Mouse (Mus musculus) hindbrain, embryonic 12.5 days (tissue): ENCODE measurements at regions not wholly inside any gene's neighbourhood (a gene's known extent, or its start where the extent isn't known, plus 50 kb on each side); places are given as distances from the start of the nearest gene placed in this dataset.

Experiments
- ATAC-seq: fragments of 200-750 bp; cut with Nextera tagmentation; 2 replicates; pipeline ENCODE4 v1.8.0; 2017; ENCODE audit warnings: moderate TSS enrichment; ENCODE audit not compliant: low FRiP score
- H3K27ac ChIP-seq: fragments of 300-500 bp; sonication (generic); 2 replicates; pipeline ENCODE4 v1.5.1; 2016; ENCODE audit warnings: mild to moderate bottlenecking
- H3K27me3 ChIP-seq: fragments of 300-500 bp; sonication (generic); 2 replicates; pipeline ENCODE4 v1.6.1; 2016; ENCODE audit warnings: mild to moderate bottlenecking
- H3K36me3 ChIP-seq: fragments of 300-500 bp; sonication (generic); 2 replicates; pipeline ENCODE4 v1.6.1; 2016; ENCODE audit warnings: mild to moderate bottlenecking
- H3K4me1 ChIP-seq: fragments of 300-500 bp; sonication (generic); 2 replicates; pipeline ENCODE4 v1.6.1; 2016
- H3K4me2 ChIP-seq: fragments of 300-500 bp; sonication (generic); replicated peaks from 2 replicates; pipeline ENCODE4 v1.6.1; 2016; ENCODE audit warnings: mild to moderate bottlenecking
- H3K4me3 ChIP-seq: fragments of 300-500 bp; sonication (generic); 2 replicates; pipeline ENCODE4 v1.5.1; 2016; ENCODE audit warnings: mild to moderate bottlenecking
- H3K9ac ChIP-seq: fragments of 300-500 bp; sonication (generic); 2 replicates; pipeline ENCODE4 v1.6.1; 2016; ENCODE audit warnings: mild to moderate bottlenecking, moderate library complexity
- H3K9me3 ChIP-seq: fragments of 300-500 bp; sonication (generic); replicated peaks from 2 replicates; pipeline ENCODE4 v1.6.1; 2016; ENCODE audit warnings: mild to moderate bottlenecking
- WGBS: fragments of 180-500 bp; shearing (Covaris S2); methylation state at CpG from one replicate; pipeline ENCODE4 v1.1.7; 2016; 5-methylcytosine and 5-hydroxymethylcytosine counted together

DNA sequence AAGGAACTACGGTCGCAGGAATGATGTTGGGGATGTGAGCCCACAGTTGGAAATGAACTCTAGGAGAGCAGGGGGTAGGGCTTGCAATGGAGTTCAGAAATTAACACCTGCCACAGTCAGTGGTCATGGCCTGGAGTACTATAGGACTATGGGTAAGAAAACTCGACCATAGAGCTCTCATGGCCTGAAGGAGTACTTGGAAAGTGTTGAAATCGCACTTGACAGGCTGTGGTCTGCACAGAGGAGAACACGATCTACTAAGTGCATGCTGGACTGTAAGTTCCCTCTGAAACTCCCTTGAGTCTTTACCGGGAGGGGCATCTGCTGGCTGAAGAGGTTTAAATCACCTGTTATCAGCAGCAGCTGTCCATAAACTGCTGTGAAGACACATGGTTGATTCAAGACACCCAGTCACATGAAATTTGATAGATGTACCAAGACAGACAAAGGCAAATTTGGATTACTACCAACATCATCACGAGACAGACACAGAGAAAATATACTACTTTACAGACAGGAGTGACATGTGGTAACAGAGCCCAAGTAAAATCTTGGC is 430.6 kb downstream of the Irx1 start:
- H3K27ac ChIP-seq: no peak overlapping the region
- H3K9ac ChIP-seq: no peak overlapping the region
- peaks cover 8% of the 10 kb centered on the region for H3K4me1 ChIP-seq
- no peak for ATAC-seq
- 85% methylated on average over 7 of the region's 7 CpGs for WGBS
- H3K9me3 ChIP-seq: no peaks in the 10 kb centered on the region
- peaks cover 12% of the 10 kb centered on the region; the same call in 1 of the 2 replicates for H3K27me3 ChIP-seq
- no peak overlapping the region for H3K4me2 ChIP-seq
- H3K4me3 ChIP-seq: no peak overlapping the region
- no peaks in the 10 kb centered on the region for H3K36me3 ChIP-seq

DNA sequence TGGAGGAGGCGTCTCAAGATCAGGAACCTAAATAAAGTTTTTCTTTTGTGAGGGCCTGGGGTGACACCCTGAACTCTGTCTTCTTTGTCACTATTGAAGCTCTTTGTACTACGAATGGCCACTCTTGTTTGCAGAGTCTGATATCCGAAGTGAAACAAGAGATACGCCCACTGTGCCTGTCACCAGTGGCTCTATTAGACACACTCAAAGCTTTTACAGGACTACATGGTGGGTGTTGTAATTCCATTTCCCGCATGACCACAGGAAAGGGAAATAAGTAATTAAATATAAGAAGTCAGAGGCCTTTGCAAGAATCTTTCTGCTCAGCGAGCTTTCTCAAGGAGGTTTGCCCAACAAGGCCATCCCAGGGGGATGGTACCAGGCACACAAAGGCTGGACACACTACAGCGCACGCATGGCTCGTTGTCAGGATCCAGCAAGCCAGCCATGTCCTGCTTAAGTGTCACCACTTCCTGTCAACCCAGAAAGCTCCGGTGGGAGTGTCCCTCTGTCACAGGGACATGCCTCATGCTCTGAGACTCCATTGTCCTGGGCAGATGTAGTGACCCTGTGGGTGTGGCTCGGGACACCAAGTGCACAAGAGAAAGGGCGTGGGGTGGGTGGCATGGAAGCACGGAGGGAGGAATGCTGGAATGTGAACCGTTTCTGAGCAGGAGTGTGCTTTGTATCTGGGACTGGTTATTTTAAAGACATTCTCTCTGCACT is 434.0 kb downstream of the Irx1 start:
- Histone ChIP-seq H3K9me3 (no peaks in the 10 kb centered on the region), H3K4me2 (peak overlapping the region; percentile 19; the same call in 1 of the 2 replicates), H3K4me1 (peaks cover 8% of the 10 kb centered on the region), H3K36me3 (no peaks in the 10 kb centered on the region), H3K4me3 (no peak overlapping the region), H3K27me3 (peaks cover 14% of the 10 kb centered on the region; the same call in 1 of the 2 replicates), H3K9ac (no peak overlapping the region), H3K27ac (no peak overlapping the region)
- ATAC-seq: peak; percentile 54
- WGBS: 31% methylated on average over 14 of the region's 14 CpGs

- no peaks in the 10 kb centered on the region; the same call in 1 of the 2 replicates for H3K4me1 ChIP-seq
- no peak overlapping the region for H3K4me3 ChIP-seq
- no peak for ATAC-seq
- no peak overlapping the region for H3K27ac ChIP-seq
- H3K27me3 ChIP-seq: no peaks in the 10 kb centered on the region
- no peak overlapping the region for H3K4me2 ChIP-seq
- WGBS: 97% methylated on average over 1 of the region's 1 CpGs
- no peaks in the 10 kb centered on the region for H3K36me3 ChIP-seq
- no peaks in the 10 kb centered on the region for H3K9me3 ChIP-seq
- no peak overlapping the region for H3K9ac ChIP-seq
These were observed 445.7 kb downstream of the Irx1 start for GRCm38 (mm10) chr13:71517776-71518175.

DNA sequence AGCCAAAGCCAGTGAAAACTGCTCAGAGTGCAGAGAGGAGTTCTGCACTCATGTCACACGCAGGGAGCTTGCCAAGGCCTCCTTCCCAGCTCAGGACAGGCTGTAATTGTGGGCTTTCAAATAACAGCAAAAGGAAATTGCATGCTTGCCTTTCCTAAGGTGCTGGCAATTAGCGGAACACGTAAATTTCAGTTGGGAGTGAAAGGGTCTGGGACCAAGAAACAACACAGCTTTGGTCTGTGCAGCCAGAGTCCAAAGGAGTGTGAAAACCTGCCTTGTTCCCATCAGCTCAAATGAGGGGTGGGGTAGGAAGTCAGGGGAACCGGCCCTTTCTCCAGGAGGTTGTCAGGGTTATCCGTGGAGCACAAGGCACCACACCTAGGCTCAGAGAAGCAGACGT is 450.3 kb downstream of the Irx1 start:
- Histone ChIP-seq H3K27ac (no peak overlapping the region), H3K4me1 (no peaks in the 10 kb centered on the region; the same call in none of the 2 replicates), H3K9me3 (no peaks in the 10 kb centered on the region), H3K4me3 (no peak overlapping the region), H3K36me3 (no peaks in the 10 kb centered on the region), H3K27me3 (peaks cover 6% of the 10 kb centered on the region; the same call in 1 of the 2 replicates), H3K9ac (no peak overlapping the region), H3K4me2 (no peak overlapping the region)
- WGBS: 50% methylated on average over 6 of the region's 6 CpGs
- no peak for ATAC-seq

DNA sequence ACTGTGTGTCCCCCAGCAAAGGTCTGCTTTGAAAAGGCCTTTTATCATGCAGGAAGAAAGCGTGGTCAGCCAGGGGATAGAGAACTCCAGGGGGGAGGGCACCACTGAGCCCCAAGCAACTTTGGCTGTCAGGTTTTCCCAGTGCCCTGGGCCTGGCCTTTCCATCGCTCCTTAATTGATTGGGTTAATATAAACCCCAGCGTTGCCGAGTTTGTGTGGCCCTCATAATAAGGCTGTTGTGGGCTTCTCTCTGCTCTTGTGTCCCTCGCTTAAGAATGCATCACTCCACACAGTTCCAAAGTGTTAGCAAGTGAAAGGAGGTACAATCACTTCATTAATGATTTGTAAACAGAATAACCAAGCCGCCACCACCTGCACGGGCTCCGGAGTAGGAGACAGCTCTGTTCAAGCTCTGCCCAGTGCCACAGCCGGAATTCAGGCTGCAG is 455.5 kb downstream of the Irx1 start:
- Histone ChIP-seq H3K27ac (peak overlapping the region; percentile 68), H3K36me3 (no peaks in the 10 kb centered on the region), H3K4me1 (peaks cover 15% of the 10 kb centered on the region), H3K9me3 (no peaks in the 10 kb centered on the region), H3K4me3 (no peak overlapping the region), H3K9ac (no peak overlapping the region), H3K4me2 (peak overlapping the region; percentile 45; the same call in 1 of the 2 replicates), H3K27me3 (peaks cover 6% of the 10 kb centered on the region; the same call in 1 of the 2 replicates)
- WGBS: 8% methylated on average over 9 of the region's 9 CpGs
- ATAC-seq: peak; percentile 87

- Histone ChIP-seq H3K4me1 (peaks cover 15% of the 10 kb centered on the region), H3K4me2 (peak overlapping the region; percentile 45), H3K27me3 (peaks cover 6% of the 10 kb centered on the region; the same call in 1 of the 2 replicates), H3K4me3 (no peak overlapping the region), H3K36me3 (no peaks in the 10 kb centered on the region), H3K9me3 (no peaks in the 10 kb centered on the region), H3K9ac (no peak overlapping the region), H3K27ac (peak overlapping the region; percentile 68)
- WGBS: 7% methylated on average over 10 of the region's 10 CpGs
- peak; percentile 94 for ATAC-seq
These were observed 456.0 kb downstream of the Irx1 start for GRCm38 (mm10) chr13:71507421-71507931.

DNA sequence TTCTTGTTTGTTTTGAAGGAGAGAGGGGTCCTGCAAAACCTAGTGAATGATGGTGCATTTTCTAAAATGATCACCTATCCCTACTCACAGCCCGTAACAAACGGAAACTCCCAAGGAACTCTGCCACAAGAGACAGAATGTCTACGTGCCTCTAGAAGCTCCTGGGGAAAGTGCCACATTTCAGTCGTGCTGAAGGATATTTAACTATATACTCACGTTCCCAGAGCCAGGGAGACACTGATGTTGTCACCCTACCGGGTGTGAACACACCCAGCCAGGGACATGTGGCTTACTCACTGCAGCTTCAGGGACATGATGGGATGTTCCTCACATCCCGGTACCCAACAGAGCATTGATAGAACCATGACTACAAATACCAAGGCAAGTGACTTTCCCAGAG is 456.7 kb downstream of the Irx1 start:
- no peaks in the 10 kb centered on the region for H3K9me3 ChIP-seq
- peaks cover 6% of the 10 kb centered on the region; the same call in 1 of the 2 replicates for H3K27me3 ChIP-seq
- H3K27ac ChIP-seq: 0 out of 2 replicates have a peak overlapping the region, but pooled peaks have one; percentile 68
- H3K36me3 ChIP-seq: no peaks in the 10 kb centered on the region
- peak overlapping the region; percentile 45; the same call in 1 of the 2 replicates for H3K4me2 ChIP-seq
- peaks cover 15% of the 10 kb centered on the region for H3K4me1 ChIP-seq
- no peak overlapping the region for H3K4me3 ChIP-seq
- ATAC-seq: no peak
- H3K9ac ChIP-seq: no peak overlapping the region
- 26% methylated on average over 7 of the region's 7 CpGs for WGBS

GRCm38 (mm10) chr13:71489773-71490172 is 473.8 kb downstream of the Irx1 start:
- Histone ChIP-seq H3K36me3 (no peaks in the 10 kb centered on the region), H3K27ac (no peak overlapping the region), H3K27me3 (no peaks in the 10 kb centered on the region), H3K4me3 (no peak overlapping the region), H3K4me1 (no peaks in the 10 kb centered on the region), H3K4me2 (no peak overlapping the region), H3K9me3 (no peaks in the 10 kb centered on the region), H3K9ac (no peak overlapping the region)
- no peak for ATAC-seq
- WGBS: 73% methylated on average over 6 of the region's 6 CpGs

- no peaks in the 10 kb centered on the region for H3K4me1 ChIP-seq
- H3K36me3 ChIP-seq: no peaks in the 10 kb centered on the region
- ATAC-seq: no peak
- H3K9me3 ChIP-seq: no peaks in the 10 kb centered on the region
- no peak overlapping the region for H3K4me3 ChIP-seq
- H3K9ac ChIP-seq: no peak overlapping the region
- H3K27ac ChIP-seq: no peak overlapping the region
- no peak overlapping the region for H3K4me2 ChIP-seq
- no peaks in the 10 kb centered on the region for H3K27me3 ChIP-seq
These were observed 482.3 kb downstream of the Irx1 start for GRCm38 (mm10) chr13:71481205-71481604.

DNA sequence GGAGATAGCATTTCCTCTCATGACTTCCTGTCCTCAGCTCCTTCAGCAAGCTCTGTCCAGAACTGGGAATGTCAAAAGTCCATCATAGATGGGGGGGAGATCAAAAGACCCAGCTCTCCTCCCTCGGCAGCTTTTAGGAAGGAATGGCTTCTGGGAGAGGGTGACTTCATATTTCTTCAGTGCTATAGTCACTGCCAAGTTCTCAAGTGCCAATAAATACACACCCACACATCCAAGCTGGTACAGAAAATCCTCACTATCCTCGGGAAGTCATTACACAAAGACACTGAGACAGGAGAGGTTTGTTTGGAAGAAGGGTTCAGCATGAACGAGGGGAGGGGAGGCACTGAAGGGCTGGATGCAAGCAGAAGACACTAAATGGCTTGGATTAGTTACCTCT is 502.0 kb downstream of the Irx1 start:
- no peak overlapping the region for H3K9ac ChIP-seq
- peaks cover 20% of the 10 kb centered on the region for H3K4me1 ChIP-seq
- H3K4me2 ChIP-seq: no peak overlapping the region
- peaks cover 30% of the 10 kb centered on the region for H3K27me3 ChIP-seq
- 0 out of 2 replicates have a peak, but pooled peaks cover 4% of the 10 kb centered on the region for H3K9me3 ChIP-seq
- H3K4me3 ChIP-seq: no peak overlapping the region
- no peaks in the 10 kb centered on the region for H3K36me3 ChIP-seq
- 74% methylated on average over 3 of the region's 3 CpGs for WGBS
- ATAC-seq: no peak
- no peak overlapping the region for H3K27ac ChIP-seq

- H3K4me3 ChIP-seq: no peak overlapping the region
- no peak overlapping the region for H3K9ac ChIP-seq
- WGBS: 83% methylated on average over 2 of the region's 2 CpGs
- H3K27ac ChIP-seq: no peak overlapping the region
- H3K9me3 ChIP-seq: 0 out of 2 replicates have a peak, but pooled peaks cover 4% of the 10 kb centered on the region
- no peaks in the 10 kb centered on the region for H3K36me3 ChIP-seq
- H3K27me3 ChIP-seq: peaks cover 35% of the 10 kb centered on the region
- peaks cover 20% of the 10 kb centered on the region for H3K4me1 ChIP-seq
- ATAC-seq: no peak
- H3K4me2 ChIP-seq: no peak overlapping the region
These were observed 502.9 kb downstream of the Irx1 start for GRCm38 (mm10) chr13:71460607-71461006.

DNA sequence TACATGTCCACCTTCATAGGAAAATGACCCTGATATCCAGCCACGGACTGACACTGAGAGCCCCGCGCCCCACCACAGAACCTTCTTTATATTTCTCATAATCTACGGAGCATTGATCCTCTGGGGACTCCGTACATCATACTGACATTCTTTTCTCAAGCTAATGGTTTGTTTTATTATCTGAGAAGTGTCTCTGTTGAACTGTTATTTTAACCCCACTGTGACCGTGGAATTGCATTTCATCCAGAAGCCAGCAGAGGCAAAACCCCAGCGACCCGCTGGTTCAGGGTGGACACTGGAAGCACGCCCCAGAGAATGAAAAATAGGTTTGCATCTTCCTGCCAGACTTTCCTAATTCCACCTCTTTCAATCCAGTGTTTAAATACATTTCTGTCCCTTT is 503.4 kb downstream of the Irx1 start:
- Histone ChIP-seq H3K4me1 (peaks cover 20% of the 10 kb centered on the region), H3K27me3 (peaks cover 35% of the 10 kb centered on the region)
- ATAC-seq: no peak

More for the DNA sequence above, 503.4 kb downstream of the Irx1 start:
- Histone ChIP-seq H3K9ac (no peak overlapping the region), H3K27ac (no peak overlapping the region), H3K4me3 (no peak overlapping the region), H3K9me3 (0 out of 2 replicates have a peak, but pooled peaks cover 4% of the 10 kb centered on the region), H3K4me2 (peak overlapping the region; percentile 21; the same call in 1 of the 2 replicates), H3K36me3 (no peaks in the 10 kb centered on the region)
- 24% methylated on average over 9 of the region's 9 CpGs for WGBS
